Mouse (Mus musculus) hindbrain, embryonic 15.5 days (tissue): ENCODE data around the gene Slc34a3. TPM values are rescaled to one million over a fixed set of nuclear protein-coding genes. Genes with fewer than 3 reads are reported as not detected.
"Not testable (repeated sequence)": the region's sequence is repeated elsewhere in the genome, so short reads cannot be mapped to it uniquely, and the experiment has no call there.

Experiments used
- ATAC-seq: fragments of 200-750 bp; cut with Nextera tagmentation; 2 replicates; pipeline ENCODE4 v1.8.0; 2017; ENCODE audit warnings: low read depth, moderate number of reproducible peaks, moderate TSS enrichment; ENCODE audit not compliant: low FRiP score
- H3K27ac ChIP-seq: fragments of 300-500 bp; sonication (generic); replicated peaks from 2 replicates; pipeline ENCODE4 v1.5.1; 2015; ENCODE audit warnings: mild to moderate bottlenecking, inconsistent platforms
- H3K27me3 ChIP-seq: fragments of 300-500 bp; sonication (generic); 2 replicates; pipeline ENCODE4 v1.6.1; 2015; ENCODE audit warnings: control low read depth, inconsistent platforms
- H3K36me3 ChIP-seq: fragments of 300-500 bp; sonication (generic); 2 replicates; pipeline ENCODE4 v1.6.1; 2015; ENCODE audit warnings: control low read depth, inconsistent platforms
- H3K4me1 ChIP-seq: fragments of 300-500 bp; sonication (generic); replicated peaks from 2 replicates; pipeline ENCODE4 v1.6.1; 2015; ENCODE audit warnings: control low read depth, inconsistent platforms
- H3K4me2 ChIP-seq: fragments of 300-500 bp; sonication (generic); 2 replicates; pipeline ENCODE4 v1.6.1; 2015; ENCODE audit warnings: moderate library complexity, mild to moderate bottlenecking, inconsistent platforms
- H3K4me3 ChIP-seq: fragments of 300-500 bp; sonication (generic); 2 replicates; pipeline ENCODE4 v1.5.1; 2015; ENCODE audit warnings: mild to moderate bottlenecking, inconsistent platforms
- H3K9ac ChIP-seq: fragments of 300-500 bp; sonication (generic); 2 replicates; pipeline ENCODE4 v1.6.1; 2015; ENCODE audit warnings: inconsistent platforms
- H3K9me3 ChIP-seq: fragments of 300-500 bp; sonication (generic); 2 replicates; pipeline ENCODE4 v1.6.1; 2016; ENCODE audit warnings: control low read depth, inconsistent platforms
- WGBS: fragments of 180-500 bp; shearing (Covaris S2); methylation state at CpG from one replicate; pipeline ENCODE4 v1.1.7; 2015; 5-methylcytosine and 5-hydroxymethylcytosine counted together
- polyA plus RNA-seq: library from polyadenylated mRNA; unstranded; fragments of >200 nt; fragmentation: Nextera tagmentation; extraction: Ambion mirVana; gene quantifications from 2 replicates; pipeline ENCODE4 v1.2.1, GENCODE M21; 2015

The Slc34a3 gene
- polyA plus RNA-seq, 1 experiment from 2014 or later: not detected

- Histone ChIP-seq H3K27me3 (no peaks in the 10 kb centered on the region), H3K4me1 (peaks cover 53% of the 10 kb centered on the region), H3K27ac (peak overlapping the region; percentile 80; the same call in 1 of the 2 replicates), H3K36me3 (no peaks in the 10 kb centered on the region), H3K9ac (peak overlapping the region; percentile 64), H3K4me2 (peak overlapping the region; percentile 94), H3K9me3 (no peaks in the 10 kb centered on the region), H3K4me3 (peak overlapping the region; percentile 74)
- 21% methylated on average over 12 of the region's 12 CpGs for WGBS
- no peak for ATAC-seq
Observed at GRCm38 (mm10) chr2:25263623-25264285, 29.6 kb upstream of the Slc34a3 start.

- Histone ChIP-seq H3K9me3 (no peaks in the 10 kb centered on the region), H3K9ac (peak overlapping the region; percentile 64), H3K4me1 (peaks cover 50% of the 10 kb centered on the region), H3K4me3 (peak overlapping the region; percentile 74), H3K27me3 (no peaks in the 10 kb centered on the region), H3K27ac (peak overlapping the region; percentile 80), H3K36me3 (no peaks in the 10 kb centered on the region), H3K4me2 (peak overlapping the region; percentile 94)
- under 1% methylated on average over 81 of the region's 82 CpGs for WGBS
- no peak; the same call in 1 of the 2 replicates for ATAC-seq
Observed at GRCm38 (mm10) chr2:25262795-25263622, 28.8 kb upstream of the Slc34a3 start.

GRCm38 (mm10) chr2:25262291-25262767, 28.2 kb upstream of the Slc34a3 start, which contains the start of gene Tprn:
Gene Tprn (plus strand): TSS chr2:25262618.
- H3K9me3 ChIP-seq: no peaks in the 10 kb centered on the region
- H3K36me3 ChIP-seq: no peaks in the 10 kb centered on the region
- peak within 1 kb of the TSS; percentile 74 for H3K4me3 ChIP-seq
- H3K4me1 ChIP-seq: peaks cover 49% of the 10 kb centered on the region
- peak within 1 kb of the TSS; percentile 64 for H3K9ac ChIP-seq
- H3K27me3 ChIP-seq: no peaks in the 10 kb centered on the region
- peak; percentile 99 for ATAC-seq
- H3K27ac ChIP-seq: peak within 1 kb of the TSS; percentile 80
- WGBS: 1% methylated on average over 30 of the region's 39 CpGs
- peak within 1 kb of the TSS; percentile 94 for H3K4me2 ChIP-seq

- no peak for ATAC-seq
- peak overlapping the region; percentile 74 for H3K4me3 ChIP-seq
- H3K9me3 ChIP-seq: no peaks in the 10 kb centered on the region
- H3K4me2 ChIP-seq: peak overlapping the region; percentile 94
- peaks cover 46% of the 10 kb centered on the region for H3K4me1 ChIP-seq
- H3K36me3 ChIP-seq: no peaks in the 10 kb centered on the region
- peak overlapping the region; percentile 52 for H3K9ac ChIP-seq
- 44% methylated on average over 12 of the region's 12 CpGs for WGBS
- no peaks in the 10 kb centered on the region for H3K27me3 ChIP-seq
- H3K27ac ChIP-seq: peak overlapping the region; percentile 79
Observed at GRCm38 (mm10) chr2:25261870-25262269, 27.7 kb upstream of the Slc34a3 start.

- Histone ChIP-seq H3K4me1 (peaks cover 35% of the 10 kb centered on the region), H3K9ac (no peak overlapping the region), H3K27ac (no peak overlapping the region), H3K9me3 (no peaks in the 10 kb centered on the region), H3K4me3 (no peak overlapping the region), H3K36me3 (no peaks in the 10 kb centered on the region), H3K27me3 (no peaks in the 10 kb centered on the region), H3K4me2 (no peak overlapping the region)
- ATAC-seq: no peak
- WGBS: 52% methylated on average over 2 of the region's 2 CpGs
Observed at GRCm38 (mm10) chr2:25258887-25259286, 24.7 kb upstream of the Slc34a3 start.

GRCm38 (mm10) chr2:25257250-25257649, 23.1 kb upstream of the Slc34a3 start:
- not testable (repeated sequence) for H3K36me3 ChIP-seq, H3K27ac ChIP-seq, H3K27me3 ChIP-seq, H3K9ac ChIP-seq, H3K4me2 ChIP-seq, ATAC-seq, H3K9me3 ChIP-seq, H3K4me3 ChIP-seq
- 92% methylated on average over 5 of the region's 5 CpGs for WGBS
- peaks cover 26% of the 10 kb centered on the region for H3K4me1 ChIP-seq

GRCm38 (mm10) chr2:25256443-25257109, 22.4 kb upstream of the Slc34a3 start:
- not testable (repeated sequence) for ATAC-seq, H3K27me3 ChIP-seq, H3K9me3 ChIP-seq, H3K36me3 ChIP-seq, H3K27ac ChIP-seq
- peak overlapping the region; percentile 83 for H3K9ac ChIP-seq
- peak overlapping the region; percentile 81 for H3K4me3 ChIP-seq
- peak overlapping the region; percentile 93 for H3K4me2 ChIP-seq
- peaks cover 26% of the 10 kb centered on the region for H3K4me1 ChIP-seq
- 59% methylated on average over 12 of the region's 12 CpGs for WGBS

- H3K4me1 ChIP-seq: peaks cover 26% of the 10 kb centered on the region
- peak within 1 kb of the TSS; percentile 78 for H3K27ac ChIP-seq
- peak within 1 kb of the TSS; percentile 81 for H3K4me3 ChIP-seq
- H3K9me3 ChIP-seq: no peaks in the 10 kb centered on the region
- ATAC-seq: peak; percentile 94
- H3K4me2 ChIP-seq: peak within 1 kb of the TSS; percentile 93
- H3K9ac ChIP-seq: peak within 1 kb of the TSS; percentile 83
- 0 out of 2 replicates have a peak, but pooled peaks cover 7% of the 10 kb centered on the region for H3K36me3 ChIP-seq
- no peaks in the 10 kb centered on the region for H3K27me3 ChIP-seq
- whole genome bisulfite sequencing: under 1% methylated on average over 39 of the region's 39 CpGs
Observed at GRCm38 (mm10) chr2:25255284-25255779, 21.2 kb upstream of the Slc34a3 start, which contains the start of gene Tmem203. Gene Tmem203 (plus strand): TSS chr2:25255439.

- Histone ChIP-seq H3K36me3 (0 out of 2 replicates have a peak, but pooled peaks cover 10% of the 10 kb centered on the region), H3K9ac (no peak overlapping the region), H3K4me1 (peaks cover 20% of the 10 kb centered on the region), H3K27me3 (no peaks in the 10 kb centered on the region), H3K27ac (no peak overlapping the region), H3K4me2 (no peak overlapping the region), H3K4me3 (no peak overlapping the region), H3K9me3 (no peaks in the 10 kb centered on the region)
- no peak for ATAC-seq
- WGBS: 93% methylated on average over 1 of the region's 1 CpGs
Observed at GRCm38 (mm10) chr2:25252331-25252730, 18.2 kb upstream of the Slc34a3 start.

- Histone ChIP-seq H3K27ac (no peak within 1 kb of the TSS), H3K4me3 (no peak within 1 kb of the TSS), H3K9ac (no peak within 1 kb of the TSS), H3K9me3 (no peaks in the 10 kb centered on the region), H3K27me3 (no peaks in the 10 kb centered on the region), H3K4me1 (peaks cover 24% of the 10 kb centered on the region), H3K4me2 (no peak within 1 kb of the TSS), H3K36me3 (peaks cover 8% of the 10 kb centered on the region; the same call in 1 of the 2 replicates)
- WGBS: 92% methylated on average over 10 of the region's 10 CpGs
- ATAC-seq: no peak
Observed at GRCm38 (mm10) chr2:25246183-25247072, 12.3 kb upstream of the Slc34a3 start, which contains the start of gene AL732309.1. Gene AL732309.1 (minus strand): TSS chr2:25246863.
